Mouse (Mus musculus): ENCODE data around the gene Anks4b. TPM values are rescaled to one million over a fixed set of nuclear protein-coding genes. Genes with fewer than 3 reads are reported as not detected.

The Anks4b gene
- total and polyA plus RNA-seq, 3 experiments, result not detected

DNA sequence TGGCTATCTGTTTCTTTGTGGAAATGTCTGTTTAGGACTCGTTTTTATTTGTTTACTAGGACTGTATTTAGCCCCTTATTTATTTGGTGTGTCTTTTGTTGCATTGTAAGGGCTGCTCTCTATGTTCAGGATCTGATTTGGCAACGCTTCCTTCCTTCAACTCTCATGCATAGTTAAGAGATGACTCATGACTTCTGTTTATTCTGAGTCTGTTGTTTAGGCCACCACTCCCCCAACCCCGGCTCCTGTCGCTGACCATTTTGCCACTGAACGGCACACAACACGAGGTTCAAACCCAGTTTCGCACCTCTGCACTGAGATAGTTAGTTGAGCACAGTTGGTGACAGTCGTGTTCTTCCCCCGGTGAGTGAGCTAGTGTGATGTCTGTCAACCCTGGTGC, 32.3 kb downstream of the Anks4b start:
- Histone ChIP-seq H3K4me3 (ENCODE audit: control insufficient read depth in 1 of 2, insufficient read depth in 1 of 2, low read depth in 2 of 2, low read length in 2 of 2) (no peak overlapping the region), H3K27me3 (ENCODE audit: control insufficient read depth in 1 of 2, insufficient read depth in 2 of 2, low read length in 2 of 2) (no peaks in the 10 kb centered on the region), H3K79me2 (ENCODE audit: control insufficient read depth, insufficient read depth, low read length, poor library complexity) (no peaks in the 10 kb centered on the region), H3K27ac (ENCODE audit: control insufficient read depth, low read depth, low read length) (no peak overlapping the region), H3K9me3 (replicated peaks; ENCODE audit: insufficient read depth, low read length) (no peaks in the 10 kb centered on the region), H3K36me3 (ENCODE audit: control insufficient read depth in 1 of 2, insufficient read depth in 2 of 2, low read length in 2 of 2) (no peaks in the 10 kb centered on the region), H3K4me1 (ENCODE audit: control insufficient read depth in 1 of 2, insufficient read depth in 2 of 2, low read length in 2 of 2) (no peaks in the 10 kb centered on the region), H3K9ac (ENCODE audit: control insufficient read depth, low read depth, low read length, poor library complexity, severe bottlenecking) (no peak overlapping the region)
- DNase-seq (ENCODE audit: low read depth, low spot score), result no peak
- no peak for TF ChIP-seq E2F4 (IDR thresholded peaks at IDR 0.05; ENCODE audit: borderline replicate concordance, low read depth, low read length)
- no peak for TF ChIP-seq ZC3H11A (IDR thresholded peaks at IDR 0.05; ENCODE audit: low read depth, low read length)
- no peak for TF ChIP-seq USF1 (IDR thresholded peaks at IDR 0.05; ENCODE audit: low read depth, low read length)
- no peak for TF ChIP-seq EP300 (IDR thresholded peaks at IDR 0.05; ENCODE audit: low read depth in 1 of 2, low read length in 2 of 2)
- no peak for TF ChIP-seq MYC (IDR thresholded peaks at IDR 0.05; ENCODE audit: low read depth, low read length)
- TF ChIP-seq CTCF (IDR thresholded peaks at IDR 0.05 in 2 of 3, conservative IDR thresholded peaks at IDR 0.05 in 1 of 3; ENCODE audit: control insufficient read depth in 1 of 3, insufficient read depth in 1 of 3, low read depth in 2 of 3, low read length in 3 of 3, poor library complexity in 1 of 3, severe bottlenecking in 1 of 3), result no peak
- no peak for TF ChIP-seq SMC3 (IDR thresholded peaks at IDR 0.05; ENCODE audit: low read depth, low read length)
- no peak for TF ChIP-seq HCFC1 (IDR thresholded peaks at IDR 0.05; ENCODE audit: low read depth, low read length)
- TF ChIP-seq MEF2A (IDR thresholded peaks at IDR 0.05; ENCODE audit: extremely low read depth, insufficient replicate concordance, low read depth, low read length, poor library complexity, severe bottlenecking), result no peak

DNA sequence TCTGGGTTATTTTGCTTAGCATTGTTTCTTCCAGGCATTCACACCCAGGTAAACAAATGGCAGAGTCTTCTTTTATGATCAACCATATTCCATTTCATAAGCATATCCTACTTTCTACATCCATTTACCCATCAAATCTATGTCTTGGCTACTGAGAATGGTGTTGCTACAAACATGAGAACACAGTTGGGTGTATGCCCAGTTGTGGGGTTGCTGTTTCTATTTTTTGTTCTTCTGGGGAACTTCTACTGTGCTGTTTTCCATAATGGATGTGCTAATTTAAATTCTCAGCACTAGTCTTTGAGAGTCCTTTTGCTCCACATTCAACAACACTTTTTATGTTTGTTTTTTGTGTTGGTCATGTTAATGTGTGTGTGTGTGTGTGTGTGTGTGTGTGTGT, 54.9 kb downstream of the Anks4b start:
- no peak for DNase-seq (ENCODE audit: low read depth, low spot score)
- Histone ChIP-seq H3K27me3 (ENCODE audit: control insufficient read depth in 1 of 2, insufficient read depth in 2 of 2, low read length in 2 of 2) (no peaks in the 10 kb centered on the region), H3K27ac (ENCODE audit: control insufficient read depth, low read depth, low read length) (no peak overlapping the region), H3K79me2 (ENCODE audit: control insufficient read depth, insufficient read depth, low read length, poor library complexity) (no peaks in the 10 kb centered on the region), H3K9ac (ENCODE audit: control insufficient read depth, low read depth, low read length, poor library complexity, severe bottlenecking) (no peak overlapping the region), H3K36me3 (ENCODE audit: control insufficient read depth in 1 of 2, insufficient read depth in 2 of 2, low read length in 2 of 2) (no peaks in the 10 kb centered on the region), H3K4me3 (ENCODE audit: control insufficient read depth in 1 of 2, insufficient read depth in 1 of 2, low read depth in 2 of 2, low read length in 2 of 2) (no peak overlapping the region), H3K9me3 (replicated peaks; ENCODE audit: insufficient read depth, low read length) (no peaks in the 10 kb centered on the region), H3K4me1 (ENCODE audit: control insufficient read depth in 1 of 2, insufficient read depth in 2 of 2, low read length in 2 of 2) (no peaks in the 10 kb centered on the region)
- TF ChIP-seq ZKSCAN1 (IDR thresholded peaks at IDR 0.05; ENCODE audit: low read depth, low read length) (no peak), ZNF384 (IDR thresholded peaks at IDR 0.05; ENCODE audit: low read depth, low read length) (no peak)

Other genes with a start within 250 kb of the Anks4b start
- not detected in 2 replicates for gene Dnah3, start 78.6 kb upstream of the Anks4b start, total RNA-seq (2012; rRNA removed)
- not detected for gene Dnah3, start 78.6 kb upstream of the Anks4b start, polyA plus RNA-seq (2012; ENCODE audit: insufficient read depth in 1 of 2, insufficient read length in 2 of 2, low read depth in 1 of 2, low replicate concordance in 2 of 2, missing spikeins in 1 of 2)
- not detected in 2 replicates for gene Tmem159, start 71.5 kb upstream of the Anks4b start, total RNA-seq (2012; rRNA removed)
- gene Tmem159, start 71.5 kb upstream of the Anks4b start, polyA plus RNA-seq (2012; ENCODE audit: insufficient read depth in 1 of 2, insufficient read length in 2 of 2, low read depth in 1 of 2, low replicate concordance in 2 of 2, missing spikeins in 1 of 2), result not detected
- not detected in 2 replicates for gene Zp2, start 28.6 kb upstream of the Anks4b start, total RNA-seq (2012; rRNA removed)
- gene Zp2, start 28.6 kb upstream of the Anks4b start, polyA plus RNA-seq (2012; ENCODE audit: insufficient read depth in 1 of 2, insufficient read length in 2 of 2, low read depth in 1 of 2, low replicate concordance in 2 of 2, missing spikeins in 1 of 2), result not detected
- not detected in 2 replicates for gene Crym, start 28.3 kb downstream of the Anks4b start, total RNA-seq (2012; rRNA removed)
- gene Crym, start 28.3 kb downstream of the Anks4b start, polyA plus RNA-seq (2012; ENCODE audit: insufficient read depth in 1 of 2, insufficient read length in 2 of 2, low read depth in 1 of 2, low replicate concordance in 2 of 2, missing spikeins in 1 of 2), result not detected
- gene Abca14, start 30.1 kb downstream of the Anks4b start, total RNA-seq (2012; rRNA removed), result not detected in 2 replicates
- not detected for gene Abca14, start 30.1 kb downstream of the Anks4b start, polyA plus RNA-seq (2012; ENCODE audit: insufficient read depth in 1 of 2, insufficient read length in 2 of 2, low read depth in 1 of 2, low replicate concordance in 2 of 2, missing spikeins in 1 of 2)
- not detected in 2 replicates for gene Abca15, start 154.8 kb downstream of the Anks4b start, total RNA-seq (2012; rRNA removed)
- gene Abca15, start 154.8 kb downstream of the Anks4b start, polyA plus RNA-seq (2012; ENCODE audit: insufficient read depth in 1 of 2, insufficient read length in 2 of 2, low read depth in 1 of 2, low replicate concordance in 2 of 2, missing spikeins in 1 of 2), result not detected
- gene Abca16, start 235.8 kb downstream of the Anks4b start, total RNA-seq (2012; rRNA removed), result not detected in 2 replicates
- not detected for gene Abca16, start 235.8 kb downstream of the Anks4b start, polyA plus RNA-seq (2012; ENCODE audit: insufficient read depth in 1 of 2, insufficient read length in 2 of 2, low read depth in 1 of 2, low replicate concordance in 2 of 2, missing spikeins in 1 of 2)

Measured in MEL (cell line).